Mouse (Mus musculus): Measurements from ENCODE around the gene 3830406C13Rik.

- TF ChIP-seq GATA1 (IDR thresholded peaks at IDR 0.05; ENCODE audit: low read length) (no peak), TAL1 (IDR thresholded peaks at IDR 0.05; ENCODE audit: low read length) (no peak)
These were observed 59.5 kb downstream of the 3830406C13Rik start for GRCm38 (mm10) chr14:12343451-12343941.

Measured in erythroblast, embryonic 14.5 days (primary cell).